Mouse (Mus musculus): ENCODE data around the gene Kctd11. TPM values are rescaled to one million over a fixed set of nuclear protein-coding genes. Genes with fewer than 3 reads are reported as not detected.
"Not testable (repeated sequence)": the region's sequence is repeated elsewhere in the genome, so short reads cannot be mapped to it uniquely, and the experiment has no call there.

The Kctd11 gene
- polyA plus RNA-seq, 1 experiment: 9.0 TPM

- peak; percentile 51 for DNase-seq (ENCODE audit: low read depth)
These were observed 823 bp upstream of the Kctd11 start for GRCm38 (mm10) chr11:69881787-69882670.

GRCm38 (mm10) chr11:69880506-69880852 is 727 bp downstream of the Kctd11 start:
- no peak for DNase-seq (ENCODE audit: low read depth)

DNA sequence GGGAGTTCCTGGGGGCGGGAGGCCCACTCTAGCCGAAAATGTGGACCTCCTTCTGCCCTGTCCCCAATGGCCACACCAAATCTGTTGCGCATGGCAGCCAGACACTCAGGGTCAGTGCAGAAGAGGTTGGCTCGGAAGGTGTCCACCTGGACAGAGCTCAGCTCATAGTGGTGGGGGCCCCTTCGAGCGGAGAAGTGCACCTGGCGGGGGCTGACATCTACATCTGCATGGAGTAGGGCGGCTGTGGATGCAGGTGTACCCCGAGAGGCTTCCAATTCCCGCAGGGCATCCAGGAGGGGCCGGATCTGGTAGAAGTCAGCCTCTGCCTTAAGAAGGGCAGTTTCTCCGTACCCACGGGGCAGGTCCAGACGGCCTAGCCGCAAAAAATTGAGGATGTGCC is 1.5 kb downstream of the Kctd11 start:
- no peak for DNase-seq (ENCODE audit: low read depth)

- DNase-seq (ENCODE audit: low read depth): no peak
These were observed 2.3 kb downstream of the Kctd11 start for GRCm38 (mm10) chr11:69878952-69879351.

GRCm38 (mm10) chr11:69878399-69878798 is 2.8 kb downstream of the Kctd11 start:
- DNase-seq (ENCODE audit: low read depth): no peak

- DNase-seq (ENCODE audit: low read depth): no peak
These were observed 3.3 kb downstream of the Kctd11 start, which contains the start of gene Tmem95 for GRCm38 (mm10) chr11:69877878-69878277. Gene Tmem95 (minus strand): TSS chr11:69878018.

- no peak for DNase-seq (ENCODE audit: low read depth)
These were observed 4.3 kb downstream of the Kctd11 start for GRCm38 (mm10) chr11:69876867-69877266.

DNA sequence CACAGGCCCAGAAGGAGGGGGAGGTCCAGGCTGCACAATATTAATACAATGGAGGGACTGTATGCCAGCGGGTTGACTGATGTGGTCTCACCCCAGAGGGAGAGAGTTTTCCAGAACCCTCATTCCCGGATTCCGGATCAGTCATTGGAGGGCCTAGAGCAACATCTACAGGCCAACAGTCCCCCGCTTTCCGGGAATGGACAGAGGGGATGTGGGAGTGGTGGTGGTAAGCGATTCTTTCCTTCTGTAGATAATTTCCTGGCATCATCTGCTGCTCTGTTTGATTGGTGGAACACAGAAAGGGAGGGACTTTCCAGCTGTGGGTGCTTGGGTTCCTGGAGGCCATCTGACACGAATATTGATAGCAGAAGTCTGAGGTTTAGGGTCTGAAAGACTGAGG is 5.0 kb downstream of the Kctd11 start:
- DNase-seq (ENCODE audit: low read depth): no peak

GRCm38 (mm10) chr11:69872451-69872850 is 8.8 kb downstream of the Kctd11 start:
- no peak for DNase-seq (ENCODE audit: low read depth)

DNA sequence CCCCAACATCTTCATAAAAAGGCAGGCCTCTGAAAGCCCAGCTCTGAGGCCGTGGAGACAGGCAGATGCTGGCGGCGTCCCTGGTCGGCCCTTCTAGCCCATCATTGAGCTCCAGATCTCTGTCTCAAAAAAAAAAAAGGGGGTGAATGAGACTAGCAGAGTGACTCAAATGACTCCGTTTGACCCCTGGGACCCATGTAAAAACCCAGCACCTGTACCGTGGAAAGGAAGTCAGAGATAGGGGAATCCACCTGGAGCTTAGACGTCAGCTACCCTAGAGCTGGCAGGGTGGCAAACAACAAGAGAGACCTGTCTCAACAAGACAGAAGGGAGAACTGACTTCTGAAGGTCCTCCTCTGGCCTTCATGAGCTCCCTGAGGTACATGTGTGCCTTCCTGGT is 9.4 kb downstream of the Kctd11 start:
- no peak for DNase-seq (ENCODE audit: low read depth)

DNA sequence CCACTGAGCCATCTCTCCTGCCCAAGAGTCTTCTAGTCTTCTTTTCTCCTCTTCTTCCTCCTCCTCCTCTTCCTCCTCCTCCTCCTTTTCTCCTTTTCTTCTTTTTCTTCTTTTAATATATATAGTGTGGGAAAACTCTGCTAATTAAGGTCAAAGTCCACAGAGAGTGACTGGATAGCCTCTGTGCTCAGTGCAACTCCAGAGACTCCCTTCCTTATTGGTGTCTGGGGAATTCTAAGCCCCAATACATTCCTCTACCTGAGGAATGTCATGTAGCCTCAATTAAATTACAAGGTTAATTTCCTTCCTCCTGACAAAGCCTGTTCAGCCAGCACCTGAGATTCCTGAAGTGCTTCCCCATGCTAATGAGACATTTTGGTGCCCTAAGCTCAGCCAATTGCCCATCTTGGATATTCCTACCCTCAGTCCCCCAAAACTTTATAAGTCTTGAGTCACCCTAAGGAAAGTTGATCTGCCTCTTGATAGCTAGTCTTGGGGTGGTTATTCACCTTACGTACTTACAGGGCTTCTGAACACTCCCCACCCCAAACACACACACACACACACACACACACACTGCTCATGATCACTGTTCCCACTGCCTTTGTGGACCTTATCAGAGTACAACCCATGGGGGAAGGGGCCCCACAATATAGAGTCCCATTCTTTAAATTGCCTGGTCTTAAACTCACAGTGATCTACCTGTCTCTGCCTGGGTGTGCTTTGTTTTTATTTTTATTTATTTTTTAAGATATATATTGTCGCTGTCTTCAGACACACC is 10.7 kb downstream of the Kctd11 start:
- no peak for DNase-seq (ENCODE audit: low read depth)

DNA sequence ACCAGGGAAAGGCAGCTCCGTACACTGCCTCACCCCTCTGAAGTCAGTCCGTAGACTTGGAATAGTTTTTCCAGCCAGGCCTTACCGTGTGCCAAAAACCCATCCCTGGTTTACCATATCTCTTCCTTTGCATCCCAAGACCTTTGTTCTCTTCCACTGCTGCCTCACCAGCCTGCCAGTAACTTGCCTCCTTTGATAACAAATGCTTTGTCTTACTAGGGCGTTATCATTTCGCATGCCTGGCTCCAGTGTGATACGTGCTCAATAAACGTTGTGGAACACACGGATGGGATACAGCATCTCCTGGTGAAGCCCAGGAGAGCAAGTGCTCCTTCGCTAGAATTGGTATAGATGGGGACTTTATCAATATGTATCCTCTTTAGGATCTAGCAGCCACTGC is 13.9 kb downstream of the Kctd11 start:
- no peak for DNase-seq (ENCODE audit: low read depth)

DNA sequence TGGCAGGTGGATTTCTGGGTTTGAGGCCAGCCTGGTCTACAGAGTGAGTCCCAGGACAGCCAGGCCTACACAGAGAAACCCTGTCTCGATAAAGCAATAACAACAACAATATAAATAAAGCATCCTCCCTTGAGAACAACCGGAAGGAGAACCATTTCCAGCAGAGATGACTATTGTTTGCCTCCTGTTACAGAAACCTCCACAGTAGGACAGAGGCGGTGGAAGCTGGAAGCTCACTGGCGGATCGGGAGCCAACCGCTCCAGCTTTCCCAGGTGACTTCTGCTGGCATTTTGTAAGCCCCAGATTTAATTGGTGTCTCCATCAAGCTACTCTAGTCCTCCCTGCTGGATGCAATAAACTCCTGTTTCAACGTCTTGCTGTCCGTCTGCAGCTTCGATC is 15.6 kb downstream of the Kctd11 start:
- DNase-seq (ENCODE audit: low read depth): no peak

GRCm38 (mm10) chr11:69864138-69864860 is 16.9 kb downstream of the Kctd11 start:
- DNase-seq (ENCODE audit: low read depth): no peak

- DNase-seq (ENCODE audit: low read depth): not testable (repeated sequence)
These were observed 17.5 kb downstream of the Kctd11 start for GRCm38 (mm10) chr11:69863729-69864128.

GRCm38 (mm10) chr11:69858113-69858998 is 22.9 kb downstream of the Kctd11 start, which contains the start of gene Tnk1:
Gene Tnk1 (minus strand): TSS chr11:69858730.
- DNase-seq (ENCODE audit: low read depth): peak; percentile 64

DNA sequence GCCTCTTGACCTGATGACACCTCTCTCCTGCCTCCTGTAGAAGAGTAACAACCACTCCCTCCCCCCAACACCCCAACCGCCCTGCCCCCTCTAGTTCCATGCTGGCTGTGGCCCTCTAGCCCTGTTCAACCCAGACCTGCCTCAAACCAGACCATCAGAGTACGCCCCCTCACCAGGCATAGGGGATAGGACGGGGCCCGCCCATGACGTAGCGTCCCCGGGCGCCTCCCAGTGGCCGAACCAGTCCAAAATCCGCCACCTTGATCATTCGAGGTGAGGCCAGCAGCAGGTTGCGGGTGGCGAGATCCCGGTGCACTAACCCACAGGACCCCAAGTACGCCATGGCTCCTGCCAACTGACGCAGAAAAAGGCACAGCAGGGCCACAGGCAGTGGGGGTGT is 25.9 kb downstream of the Kctd11 start:
- DNase-seq (ENCODE audit: low read depth): no peak

DNA sequence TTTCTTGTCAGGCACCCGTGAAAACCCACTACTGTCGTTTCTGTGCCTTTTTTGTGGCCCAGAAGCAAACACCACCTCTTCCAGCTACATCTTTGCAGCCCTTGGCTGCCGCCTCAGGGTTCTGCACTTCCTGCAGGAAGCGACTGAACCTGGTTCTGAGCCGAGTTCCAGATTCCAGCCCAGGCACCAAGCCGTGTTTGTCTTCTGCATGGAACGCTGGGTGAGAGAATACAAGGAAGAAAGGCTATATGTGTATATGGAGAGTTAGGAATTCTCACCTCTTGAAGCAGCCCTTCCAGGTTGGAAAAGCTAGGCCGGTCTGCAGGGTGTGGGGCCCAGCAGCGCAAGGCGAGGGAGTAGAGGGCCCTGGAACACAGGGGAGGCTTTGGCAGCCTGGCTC is 26.5 kb downstream of the Kctd11 start:
- no peak for DNase-seq (ENCODE audit: low read depth)

GRCm38 (mm10) chr11:69853994-69854393 is 27.2 kb downstream of the Kctd11 start:
- no peak for DNase-seq (ENCODE audit: low read depth)

DNA sequence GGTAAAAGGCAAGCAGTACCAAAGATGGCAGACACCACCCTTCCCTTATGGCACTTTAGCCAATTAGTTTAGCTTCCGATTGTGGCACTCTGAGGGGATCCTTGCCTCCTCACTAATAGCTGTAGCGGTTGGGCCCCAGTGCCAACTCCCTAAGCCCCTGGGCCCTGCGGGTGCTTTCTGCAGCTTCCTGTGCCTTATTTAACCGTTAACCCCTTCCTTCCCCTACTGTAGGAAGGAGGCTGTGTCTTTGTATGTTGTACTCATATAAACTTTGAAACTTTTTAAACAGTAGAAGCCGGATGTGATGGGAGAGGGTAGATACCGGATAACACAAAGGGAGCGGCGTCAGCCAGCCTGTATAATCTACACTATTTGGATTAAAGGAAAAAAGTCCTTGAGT is 30.5 kb downstream of the Kctd11 start:
- no peak for DNase-seq (ENCODE audit: low read depth)

DNA sequence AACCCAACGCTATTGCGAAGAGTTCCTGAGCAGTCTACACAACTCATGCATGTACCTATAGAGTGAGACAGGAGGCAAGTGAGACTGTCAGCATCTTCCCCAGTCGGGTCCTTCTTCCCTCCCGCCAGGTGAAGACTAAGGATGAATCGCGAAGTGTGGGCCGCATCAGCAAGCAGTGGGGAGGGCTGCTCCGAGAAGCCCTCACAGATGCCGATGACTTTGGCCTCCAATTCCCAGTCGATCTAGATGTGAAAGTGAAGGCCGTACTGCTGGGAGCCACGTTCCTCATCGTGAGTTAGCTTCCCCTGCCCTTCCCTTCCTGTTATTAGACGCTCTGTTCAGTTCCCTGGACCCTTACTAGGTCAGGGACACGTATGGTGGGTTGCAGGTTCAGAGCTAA is 31.3 kb downstream of the Kctd11 start:
- no peak for DNase-seq (ENCODE audit: low read depth)
